Mouse (Mus musculus) spleen, postnatal 10 days (tissue): ENCODE data around the gene Rpgrip1l.

Experiments
- DNase-seq, 2 experiments: peaks; one replicate each; pipeline ENCODE4 v3.0.0; 2021 to 2022; ENCODE audit warnings: low spot score in 2 of 2

Gene Rpgrip1l

DNA sequence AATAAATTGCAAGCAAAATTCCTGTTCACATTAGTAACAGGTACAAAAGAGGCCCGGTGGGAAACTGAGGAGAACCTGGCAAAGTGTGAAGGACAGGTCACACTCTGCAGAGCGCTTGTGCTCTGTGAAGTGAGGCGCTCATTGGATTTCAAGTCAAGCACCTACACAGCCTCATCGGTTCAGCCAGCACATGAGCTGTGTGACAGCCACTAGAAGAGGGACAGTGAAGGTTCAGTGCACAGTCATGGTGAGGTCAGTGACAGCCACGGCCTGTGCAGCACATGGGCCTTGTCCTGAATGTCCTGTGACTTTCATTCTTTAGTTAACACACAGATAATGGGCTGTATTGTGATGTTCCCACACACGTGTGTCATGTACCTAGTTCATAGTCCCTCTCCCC lies 107.2 kb downstream of the Rpgrip1l start:
- DNase-seq, result no peak

DNA sequence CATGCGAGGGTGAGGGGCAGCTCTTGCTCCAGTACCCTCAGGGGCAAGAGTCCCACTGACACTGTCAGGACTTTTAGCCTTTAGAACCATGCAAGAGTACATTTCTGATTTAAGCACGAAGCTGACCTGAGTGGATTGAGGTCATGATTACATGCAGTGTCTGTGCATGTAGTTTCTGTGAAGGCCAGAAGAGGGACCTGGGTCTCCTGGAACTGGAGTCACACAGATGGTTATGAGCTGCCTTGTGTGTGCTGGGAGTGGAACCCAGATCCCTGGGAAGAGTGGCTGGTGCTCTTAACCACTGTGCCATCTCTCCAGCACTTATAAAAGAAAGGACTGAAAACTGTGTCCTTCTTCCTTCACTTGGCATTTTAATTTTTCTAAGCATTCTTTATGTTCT lies 111.9 kb downstream of the Rpgrip1l start:
- no peak for DNase-seq

DNA sequence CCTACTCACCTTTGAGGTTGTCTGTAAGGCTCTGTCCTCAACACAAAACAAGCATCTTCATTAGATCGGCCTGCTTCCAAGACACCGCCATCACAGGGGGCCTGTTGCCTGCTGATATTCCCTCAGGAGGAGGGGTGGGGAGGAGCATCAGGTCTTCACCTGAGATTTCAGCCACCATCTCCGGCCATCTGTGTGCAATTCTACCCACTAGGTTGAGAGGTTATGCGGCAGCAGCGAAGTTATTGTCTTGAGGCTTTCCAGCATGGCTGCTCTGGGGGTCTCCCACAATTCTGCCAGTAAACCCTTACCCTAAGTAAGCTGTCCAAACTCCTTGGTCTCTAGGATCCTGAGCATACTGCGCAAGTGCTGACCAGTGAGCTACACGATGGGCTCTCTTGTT lies 113.2 kb downstream of the Rpgrip1l start, which contains the start of gene Aktip:
Gene Aktip (minus strand): TSS at position 101 of the 400 bp plus-strand sequence.
- no peak for DNase-seq

DNA sequence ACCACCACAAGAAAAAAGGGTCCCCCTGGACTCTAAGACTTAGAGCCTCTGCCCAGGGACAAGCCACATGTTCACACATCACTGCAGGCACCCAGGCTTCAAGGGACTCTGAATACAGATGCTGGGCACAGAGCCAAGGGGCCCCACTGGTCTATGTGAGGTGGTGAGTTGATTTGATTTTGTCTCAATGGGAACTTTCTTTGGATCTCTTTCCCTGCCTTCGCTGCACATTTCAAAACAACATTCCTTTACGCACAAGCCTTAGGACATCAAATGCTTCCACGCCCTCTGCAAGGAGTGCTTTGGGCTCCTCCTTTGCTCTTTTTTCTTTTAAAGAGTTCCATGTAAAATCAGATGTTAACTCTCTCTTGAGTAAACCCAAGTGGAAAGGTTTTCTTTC lies 115.0 kb downstream of the Rpgrip1l start:
- DNase-seq, result no peak

DNA sequence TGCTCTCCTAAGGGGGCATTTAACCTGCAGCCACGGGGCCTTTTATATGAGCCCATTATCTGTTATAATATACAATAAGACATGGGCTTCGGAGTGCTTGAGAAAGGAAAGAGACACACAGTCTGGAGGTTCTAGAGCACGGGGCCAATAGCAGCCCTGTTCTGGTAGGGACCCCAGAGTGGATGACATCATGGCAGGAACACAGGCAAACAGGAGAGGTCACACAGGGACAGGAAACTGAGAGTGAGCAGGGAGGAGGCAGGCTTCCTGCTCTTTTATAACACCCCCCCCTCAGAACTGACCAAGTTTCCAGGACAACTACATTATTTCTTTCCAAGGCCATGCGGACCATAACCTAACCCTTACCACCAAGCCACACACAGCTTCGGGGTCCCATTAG lies 115.8 kb downstream of the Rpgrip1l start:
- DNase-seq, result no peak

DNA sequence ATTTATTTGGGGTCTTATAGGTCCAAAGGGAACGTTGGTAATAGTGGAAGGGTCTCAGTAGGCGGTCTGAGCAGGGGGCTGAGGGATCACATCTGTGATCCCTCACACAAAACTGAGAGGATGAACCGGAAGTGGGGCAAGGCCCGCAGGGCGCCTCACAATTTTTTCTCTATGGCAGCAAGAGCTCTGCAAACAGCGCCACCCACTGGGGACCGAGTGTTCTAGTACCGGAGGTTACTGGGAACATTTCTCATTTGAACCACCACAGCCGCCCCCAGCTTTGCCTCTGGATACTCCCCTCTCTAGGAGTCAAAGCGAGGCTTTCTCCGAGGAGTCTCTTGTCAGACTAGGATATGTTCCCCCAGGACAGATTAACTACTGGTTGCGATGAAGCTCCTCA lies 116.4 kb downstream of the Rpgrip1l start:
- DNase-seq, result peak in 1 of 2 experiments; percentile 30

DNA sequence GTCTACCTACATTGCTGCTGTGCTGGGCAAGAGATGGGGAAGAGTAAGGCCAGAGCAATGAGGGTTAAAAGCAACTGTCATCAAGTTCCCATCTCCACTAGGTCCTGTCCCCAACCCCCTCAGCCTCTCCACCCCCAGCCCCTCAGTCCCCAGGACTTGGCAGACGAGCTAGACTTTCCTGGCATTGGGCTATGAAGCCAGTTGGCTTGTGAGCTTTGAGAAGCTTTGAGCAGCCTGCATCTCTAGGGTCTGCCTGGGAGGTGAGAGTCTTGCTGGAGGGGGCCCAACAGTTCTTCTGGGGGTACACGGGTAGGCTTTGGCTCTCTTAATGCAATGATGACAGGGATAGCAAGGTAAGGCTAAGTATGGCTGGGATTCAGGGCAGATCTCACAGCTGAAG lies 119.0 kb downstream of the Rpgrip1l start:
- no peak for DNase-seq

DNA sequence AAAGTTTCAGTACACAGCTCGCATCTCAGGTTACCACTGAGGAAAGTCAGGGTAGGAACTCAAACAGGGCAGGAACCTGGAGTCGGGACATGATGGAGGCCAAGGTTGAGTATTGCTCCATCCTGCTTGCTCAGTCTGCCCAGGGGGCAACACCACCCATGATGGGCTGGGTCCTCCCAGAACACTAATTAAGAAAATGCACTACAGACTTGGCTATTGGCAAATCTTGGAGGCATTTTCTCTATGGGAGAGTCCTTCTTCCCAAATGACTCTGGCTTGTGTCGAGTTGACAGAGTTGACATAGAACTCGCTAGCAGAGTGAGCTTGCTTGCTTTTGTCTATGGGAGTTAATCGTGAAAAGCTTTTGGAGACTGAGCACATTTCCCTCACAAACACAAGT lies 120.1 kb downstream of the Rpgrip1l start:
- no peak for DNase-seq

DNA sequence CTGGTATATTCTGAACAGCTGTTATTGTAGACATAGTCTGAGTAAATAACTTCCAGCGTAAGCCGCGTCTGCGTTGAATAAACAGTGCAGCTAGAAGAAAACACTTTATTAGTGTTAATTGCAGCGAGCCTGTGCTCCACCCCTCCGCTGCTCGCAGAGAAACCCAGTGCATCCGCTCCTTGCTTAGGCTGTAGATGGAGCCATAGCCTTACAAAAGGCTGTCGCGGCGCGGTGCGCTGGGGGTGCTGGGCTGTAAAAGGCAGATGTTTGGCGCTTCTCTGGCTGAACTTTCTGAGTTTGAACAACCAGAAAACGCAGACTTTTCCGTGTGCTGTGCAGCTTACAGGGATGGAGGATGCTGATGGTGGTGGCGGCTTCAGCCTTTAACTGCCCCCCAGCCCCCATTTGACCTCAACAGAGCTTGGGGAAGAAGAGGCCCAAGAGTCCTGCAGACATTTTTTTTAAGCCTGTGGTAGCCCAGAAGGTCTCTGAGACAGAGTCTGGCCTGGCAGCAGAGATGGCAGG lies 122.2 kb downstream of the Rpgrip1l start:
- peak in 1 of 2 experiments; percentile 48 for DNase-seq

DNA sequence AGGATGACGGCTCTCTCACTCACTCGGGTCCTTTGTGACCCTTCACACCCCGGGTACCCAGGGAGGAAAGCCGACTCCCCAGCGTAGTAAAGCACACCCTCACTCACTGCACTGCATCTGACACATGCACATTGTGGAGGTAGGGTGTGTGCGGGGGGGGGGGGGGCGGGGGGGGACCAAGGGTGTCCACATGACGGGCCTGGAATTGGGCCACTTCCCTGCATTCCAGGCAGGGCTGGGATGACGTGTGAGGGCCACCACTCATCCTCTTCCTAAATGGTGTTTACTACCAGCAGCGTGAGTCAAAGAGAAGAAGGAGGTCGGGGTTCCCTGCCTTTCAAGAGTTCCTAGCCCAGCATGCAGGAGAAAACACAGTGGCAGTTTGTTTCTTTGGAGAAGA lies 124.9 kb downstream of the Rpgrip1l start:
- no peak for DNase-seq

DNA sequence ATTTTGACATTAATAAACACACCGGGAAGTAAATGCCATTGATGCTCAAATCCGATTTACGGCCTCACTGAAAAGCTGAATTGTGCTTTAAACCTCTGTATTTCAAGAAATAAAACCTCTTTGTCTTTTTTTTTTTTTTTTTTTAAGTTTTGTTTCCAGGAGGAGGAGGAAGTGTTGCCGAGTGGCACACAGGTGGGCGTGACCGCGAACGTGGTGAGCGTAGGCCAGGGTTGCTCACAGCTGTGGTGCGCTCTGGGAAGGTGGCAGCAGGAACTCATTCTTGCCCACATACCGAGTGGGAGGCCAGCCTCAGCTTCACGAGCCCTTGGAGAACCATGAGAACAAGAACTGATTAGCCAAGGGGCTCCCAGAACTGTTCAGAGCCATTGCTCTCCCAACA lies 126.7 kb downstream of the Rpgrip1l start:
- no peak for DNase-seq

DNA sequence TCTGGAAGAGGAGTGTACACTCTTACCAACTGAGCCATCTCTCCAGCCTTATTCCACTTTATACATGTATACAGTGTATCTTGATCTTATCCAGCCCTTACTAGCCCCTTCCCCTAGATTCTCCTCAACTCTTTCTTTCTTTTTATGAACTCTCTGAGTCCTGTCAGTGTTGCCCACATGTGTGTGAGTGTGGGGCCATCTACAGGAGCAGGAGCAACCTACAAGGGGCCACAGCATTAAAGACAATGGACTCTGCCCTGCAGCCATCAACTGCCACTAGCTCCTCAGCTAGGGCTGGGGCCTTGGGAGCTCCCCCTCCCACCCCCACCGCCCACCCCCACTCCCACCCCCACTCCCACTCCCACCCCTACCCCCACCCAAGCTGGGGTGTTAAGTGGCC lies 135.4 kb downstream of the Rpgrip1l start:
- no peak for DNase-seq

DNA sequence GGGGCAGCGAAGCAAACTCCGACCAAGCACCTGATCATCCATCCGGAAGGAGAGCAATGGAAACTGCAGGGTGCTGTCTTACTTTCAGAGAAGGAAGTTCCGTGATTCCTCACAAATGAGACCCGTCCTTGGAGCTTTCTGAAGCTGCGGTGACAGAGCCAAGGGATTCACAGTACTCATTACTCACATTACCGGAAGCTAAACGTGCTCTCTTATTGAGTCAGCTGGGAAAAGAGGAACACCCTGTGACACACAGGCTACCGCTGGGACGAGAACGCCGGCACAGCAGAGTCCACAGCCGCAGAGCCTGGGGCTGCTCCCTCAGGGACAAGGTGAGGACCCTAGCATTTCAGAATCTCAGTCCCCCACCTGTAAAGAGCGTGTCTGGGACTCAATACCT lies 136.9 kb downstream of the Rpgrip1l start:
- no peak for DNase-seq

DNA sequence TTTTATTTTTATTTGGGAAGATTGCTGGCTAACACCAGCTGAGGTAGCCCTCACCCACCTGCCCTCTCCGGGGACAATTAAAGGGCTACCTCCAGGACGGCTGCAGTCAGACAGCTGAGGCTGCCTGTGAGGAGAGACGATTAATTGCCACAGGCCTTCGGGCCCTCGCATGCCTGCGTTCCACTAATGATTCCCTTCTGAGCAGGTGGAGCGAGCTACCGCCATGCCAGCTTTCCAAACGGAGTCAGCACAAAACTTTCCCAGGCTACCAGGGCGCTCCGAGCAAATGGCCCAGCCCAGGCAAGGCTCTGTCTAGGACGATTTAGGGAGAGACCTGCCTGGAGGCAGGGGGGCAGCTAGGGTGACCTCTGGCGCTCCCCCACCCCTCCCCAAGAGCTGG lies 141.5 kb downstream of the Rpgrip1l start:
- DNase-seq, result no peak

DNA sequence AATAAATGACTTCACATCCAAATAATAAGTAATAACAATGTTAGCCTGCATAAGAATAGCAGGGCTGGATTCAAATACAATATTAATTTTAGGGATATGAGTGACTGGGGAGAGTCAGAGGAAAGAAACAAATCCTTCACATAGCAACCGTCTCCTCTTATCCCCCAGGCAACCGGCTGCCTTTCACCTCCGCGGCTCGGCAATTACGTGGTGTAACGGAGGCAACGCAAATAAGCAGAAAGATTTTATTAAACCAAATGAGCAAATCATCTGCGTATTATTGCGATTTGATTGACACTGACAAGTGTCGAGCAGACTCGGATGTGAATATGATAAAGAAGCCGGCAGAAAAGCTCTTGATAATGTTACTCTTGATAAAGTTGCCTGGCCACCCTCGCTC lies 142.1 kb downstream of the Rpgrip1l start:
- no peak for DNase-seq

DNA sequence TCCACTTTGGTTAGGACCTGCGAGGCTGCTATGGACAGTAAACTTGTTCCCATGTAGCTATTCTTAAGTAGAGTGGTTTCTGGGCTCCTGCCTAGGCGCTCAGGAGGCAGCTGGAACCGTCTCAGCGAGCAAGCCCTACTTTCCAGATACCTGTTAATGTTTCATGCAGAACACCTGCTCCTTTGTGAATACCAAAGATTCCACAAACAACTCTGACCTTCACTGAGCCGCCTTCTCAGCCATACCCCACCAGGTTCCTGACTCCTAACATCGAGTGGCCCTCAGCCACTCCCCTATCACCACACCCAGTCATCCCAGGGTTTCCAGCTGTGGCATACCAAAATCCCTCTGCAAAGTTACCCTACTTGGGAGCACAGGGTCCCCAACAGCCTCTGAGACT lies 142.9 kb downstream of the Rpgrip1l start:
- no peak for DNase-seq
